Comparison of ENCODE assay signal across 8 mouse cellular contexts in the genomic region with DNA sequence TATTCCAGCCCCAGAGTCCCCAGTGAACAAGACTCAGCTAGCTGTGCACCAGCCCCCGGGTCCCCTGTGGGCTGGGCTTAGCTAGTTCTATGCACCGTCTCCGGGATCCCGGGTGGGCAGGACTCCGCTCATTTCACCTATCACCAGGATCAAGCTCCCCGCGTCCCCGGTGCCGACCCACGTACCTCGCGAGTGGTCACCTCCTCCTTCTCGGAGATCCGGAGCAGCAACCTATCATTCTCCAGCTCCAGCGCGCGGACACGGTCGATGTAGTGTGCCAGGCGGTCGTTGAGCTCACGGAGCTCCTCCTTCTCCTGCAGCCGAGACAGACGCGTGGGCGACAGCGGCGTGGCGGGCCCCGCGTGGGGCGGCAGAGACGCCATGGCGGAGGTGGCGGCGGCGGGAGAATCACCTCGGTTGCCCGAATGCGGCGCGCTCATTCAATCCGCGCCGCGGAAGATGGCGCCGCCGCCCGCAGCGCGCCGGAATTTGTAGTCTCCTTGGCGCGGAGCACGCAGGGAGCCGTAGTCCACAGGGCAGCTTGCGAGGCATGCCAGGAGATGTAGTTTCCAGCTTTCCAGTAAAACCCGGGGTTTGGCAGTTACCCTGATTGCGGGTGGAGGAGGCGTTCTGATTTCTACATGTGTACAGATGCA. TPM values are rescaled to one million over a fixed set of nuclear protein-coding genes. Genes with fewer than 3 reads are reported as not detected.
DNase-seq lines count a peak whose midpoint lies in the region; ATAC-seq and TF ChIP-seq lines count a peak whose summit lies in the region.

Lmnb2 (minus strand) TSS at position 467 of the 656 bp plus-strand sequence.

- H3K4me3 ChIP-seq in cerebellum, adult 2 months (replicated peaks; ENCODE audit: insufficient read depth, low read depth, low read length), result peak within 1 kb of the TSS; percentile 90
- H3K4me3 ChIP-seq in hindbrain, embryonic 13.5 days, result peak within 1 kb of the TSS; percentile 94

- DNase-seq in NIH3T3 (ENCODE audit: low read depth), result peak; percentile 88
- peak; percentile 86 to 90 for DNase-seq in cerebellum, adult 2 months
- DNase-seq in forelimb bud, embryonic 11.5 days (ENCODE audit: low read depth, low spot score), result peak; percentile 66
- DNase-seq in layer of hippocampus, postnatal 36 days, result peak; percentile 81 to 85
- DNase-seq in lung, postnatal 14 days, result peak; percentile 70
- DNase-seq in retina, adult 2 months (ENCODE audit: low read depth, low spot score), result peak; percentile 49
- DNase-seq in urinary bladder, adult 2 months (ENCODE audit: low spot score), result no peak

- H3K36me3 ChIP-seq in hindbrain, embryonic 13.5 days, result peaks cover 25% of the 10 kb centered on the region

- WGBS in cerebellum, adult 2 months, result under 1% methylated on average over 61 of the region's 61 CpGs
- under 1% methylated on average over 60 of the region's 61 CpGs for WGBS in hindbrain, embryonic 13.5 days

- peaks cover 23% of the 10 kb centered on the region for H3K4me1 ChIP-seq in cerebellum, adult 2 months (ENCODE audit: control insufficient read depth, insufficient read depth, low read length)
- H3K4me1 ChIP-seq in hindbrain, embryonic 13.5 days (replicated peaks), result peaks cover 38% of the 10 kb centered on the region

- peak within 1 kb of the TSS; percentile 94 for H3K9ac ChIP-seq in hindbrain, embryonic 13.5 days

- ATAC-seq in hindbrain, embryonic 13.5 days (ENCODE audit: low FRiP score), result peak; percentile 77

- peak; percentile 64; the same call in 1 of the 2 replicates for TF ChIP-seq POLR2A in cerebellum, adult 2 months (IDR thresholded peaks at IDR 0.05; ENCODE audit: borderline replicate concordance, insufficient read depth, low read length)

- H3K9me3 ChIP-seq in hindbrain, embryonic 13.5 days, result no peaks in the 10 kb centered on the region

- H3K4me2 ChIP-seq in hindbrain, embryonic 13.5 days, result peak within 1 kb of the TSS; percentile 99

- H3K27ac ChIP-seq in cerebellum, adult 2 months (ENCODE audit: insufficient read depth, low read length), result peak within 1 kb of the TSS; percentile 79
- peak within 1 kb of the TSS; percentile 88 for H3K27ac ChIP-seq in hindbrain, embryonic 13.5 days

- no peaks in the 10 kb centered on the region for H3K27me3 ChIP-seq in cerebellum, adult 2 months (ENCODE audit: control insufficient read depth, insufficient read depth, low read length)
- peaks cover 12% of the 10 kb centered on the region; the same call in 1 of the 2 replicates for H3K27me3 ChIP-seq in hindbrain, embryonic 13.5 days

- no peak for TF ChIP-seq CTCF in cerebellum, adult 2 months (IDR thresholded peaks at IDR 0.05; ENCODE audit: borderline replicate concordance, insufficient read depth, low read depth, low read length)

RNA-seq across cellular contexts. Expression of gene Lmnb2, which starts in this region (rescaled TPM):
- 39.0 and 42.8 TPM in 2 replicates for polyA plus RNA-seq in cerebellum, adult 2 months (2012; rRNA removed)
- polyA plus RNA-seq in hindbrain, embryonic 13.5 days (2015; fragmentation: Nextera tagmentation; extraction: Ambion mirVana), result 41.5 and 43.9 TPM in 2 replicates
- total RNA-seq in layer of hippocampus, postnatal 36 days (2021), result 10 to 100 TPM; 19.6 to 19.7 TPM
- 10.5 and 14.1 TPM in 2 replicates for polyA plus RNA-seq in urinary bladder, adult 2 months (2012; rRNA removed)
